Mouse (Mus musculus): ENCODE data around the gene Dlat.

Dlat gene

GRCm38 (mm10) chr9:50592955-50593354 lies 66.6 kb downstream of the Dlat start:
- DNase-seq (ENCODE audit: low spot score) = no peak

- DNase-seq (ENCODE audit: low spot score) = no peak
These were observed 68.6 kb downstream of the Dlat start for GRCm38 (mm10) chr9:50590856-50591518.

DNA sequence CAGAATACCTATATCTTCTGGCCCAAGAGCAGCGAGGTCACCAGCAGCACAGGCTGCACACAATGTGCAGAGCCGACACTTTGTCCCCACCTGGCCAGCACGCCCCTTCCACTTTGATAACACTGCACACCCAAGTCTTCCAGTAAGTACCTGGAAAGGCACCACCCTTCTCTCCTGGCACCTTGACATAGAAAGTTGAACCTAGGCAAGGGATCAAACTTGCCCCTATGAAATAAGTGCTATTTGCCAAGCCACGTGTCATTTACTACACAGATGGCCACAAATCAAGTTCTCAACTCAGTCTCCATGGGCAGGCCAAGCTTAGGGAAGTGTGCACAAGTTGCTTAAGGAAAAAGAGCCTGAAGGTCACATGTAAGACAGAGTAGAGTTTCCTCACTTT lies 72.6 kb downstream of the Dlat start:
- DNase-seq (ENCODE audit: low spot score) = no peak

- DNase-seq (ENCODE audit: low spot score) = no peak
These were observed 74.3 kb downstream of the Dlat start for GRCm38 (mm10) chr9:50585145-50585818.

Data from ovary, adult 18-20 months (tissue).